Mouse (Mus musculus) c-Kit-positive CD71-positive TER-119-positive erythroid progenitor cells, embryonic 14.5 days (primary cell): ENCODE data around the gene Sar1a.

Experiments
- DNase-seq: peaks from one replicate; pipeline ENCODE4 v3.0.0-alpha.2; 2013; ENCODE audit warnings: low spot score

The Sar1a gene

DNA sequence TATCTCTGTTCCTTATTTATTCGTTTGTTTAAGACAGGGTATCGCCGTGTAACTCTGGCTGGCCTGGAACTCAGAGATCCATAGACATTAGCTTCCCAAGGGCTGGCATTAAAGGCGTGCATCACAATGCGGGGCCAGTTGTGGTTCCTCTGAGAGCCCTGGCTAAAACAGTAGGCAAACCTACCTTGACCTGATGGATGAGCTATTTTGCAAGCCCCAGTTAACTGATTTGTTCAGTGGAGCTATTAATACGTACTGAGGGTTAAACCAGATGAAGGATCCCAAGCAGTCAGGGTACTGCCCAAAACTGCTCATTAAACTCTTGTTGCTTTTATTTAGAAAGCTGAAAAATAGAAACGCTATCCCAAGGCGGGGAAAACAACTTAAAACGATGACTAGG, 554 bp upstream of the Sar1a start:
- no peak for DNase-seq

DNA sequence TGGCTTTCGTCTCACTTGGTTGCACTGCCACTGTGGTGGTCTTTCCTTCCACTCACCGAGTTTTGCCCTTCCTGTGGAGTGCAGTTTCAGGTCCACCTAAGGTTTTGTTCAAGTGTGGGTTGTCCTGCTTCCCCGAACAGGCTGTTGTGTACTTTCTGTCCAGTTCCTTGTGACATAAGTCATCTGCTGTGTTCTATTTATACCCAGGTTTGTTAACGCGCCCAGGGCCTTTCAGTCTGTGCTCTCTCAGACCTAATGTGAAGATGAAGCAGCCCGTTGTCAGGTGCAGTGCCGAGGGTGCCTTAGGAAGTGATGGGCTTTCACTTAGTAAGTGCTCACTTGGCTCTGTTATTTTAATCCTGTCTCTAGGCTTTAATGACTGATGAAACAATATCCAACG, 9.3 kb downstream of the Sar1a start:
- no peak for DNase-seq

DNA sequence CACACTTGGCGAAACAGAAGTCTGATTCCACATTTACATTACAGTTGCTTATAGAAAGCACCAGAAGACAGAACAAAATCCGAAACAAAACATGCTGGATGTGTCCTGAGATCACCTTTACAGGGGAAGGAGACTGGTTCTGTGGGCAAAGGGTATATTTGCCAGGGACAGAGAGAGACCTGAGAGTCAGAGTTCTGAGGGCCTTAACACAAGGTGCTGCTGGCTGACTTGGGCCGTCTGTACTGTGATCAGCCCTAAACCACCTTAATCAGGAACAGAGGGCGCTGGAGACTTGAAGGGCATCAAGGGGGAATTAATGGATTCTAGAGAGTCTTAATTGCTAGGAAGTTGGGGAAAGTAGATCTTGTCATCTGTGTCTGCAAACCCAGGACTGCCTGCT, 13.5 kb downstream of the Sar1a start:
- no peak for DNase-seq

DNA sequence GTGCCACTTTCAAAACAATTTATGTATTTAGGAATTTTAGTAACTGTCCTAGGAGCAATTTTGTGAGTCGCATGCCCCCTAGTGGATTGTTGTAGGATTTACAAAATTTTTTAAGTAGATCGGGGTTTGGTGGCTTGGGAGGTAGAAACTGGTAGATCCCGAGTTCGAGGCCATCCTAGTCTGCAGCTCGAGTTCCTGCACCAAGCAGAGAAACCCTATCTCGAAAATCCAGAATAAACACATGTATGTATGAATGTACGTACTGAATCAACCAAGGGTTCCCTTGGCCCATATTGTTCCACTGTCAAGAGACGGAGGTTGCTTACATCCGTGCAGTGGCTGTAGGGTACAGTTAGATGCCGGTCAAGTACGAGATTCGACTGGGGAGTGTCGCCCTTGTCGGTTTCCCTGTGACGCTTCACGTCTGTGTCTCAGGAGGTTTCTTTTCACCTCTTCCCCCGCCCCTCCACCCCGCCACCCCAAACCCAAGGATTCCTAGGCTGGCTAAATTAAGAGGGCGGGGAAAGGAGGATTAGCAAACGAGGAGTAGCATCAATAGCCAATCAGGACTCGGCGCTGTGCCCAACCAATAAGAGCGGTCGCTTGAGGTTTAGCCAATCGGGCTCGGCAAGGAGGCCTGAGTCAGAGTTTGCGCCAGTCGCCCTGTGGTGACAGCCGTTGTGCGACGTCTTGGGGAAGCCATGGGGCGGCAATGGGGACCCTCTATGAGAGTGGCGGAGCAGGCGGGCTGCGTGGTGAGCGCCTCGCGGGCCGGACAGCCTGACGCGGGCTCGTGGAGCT, 15.0 kb downstream of the Sar1a start, which contains the start of gene Tysnd1:
Tysnd1 (plus strand) TSS at position 645 of the 801 bp plus-strand sequence.
- peak; percentile 94 for DNase-seq

DNA sequence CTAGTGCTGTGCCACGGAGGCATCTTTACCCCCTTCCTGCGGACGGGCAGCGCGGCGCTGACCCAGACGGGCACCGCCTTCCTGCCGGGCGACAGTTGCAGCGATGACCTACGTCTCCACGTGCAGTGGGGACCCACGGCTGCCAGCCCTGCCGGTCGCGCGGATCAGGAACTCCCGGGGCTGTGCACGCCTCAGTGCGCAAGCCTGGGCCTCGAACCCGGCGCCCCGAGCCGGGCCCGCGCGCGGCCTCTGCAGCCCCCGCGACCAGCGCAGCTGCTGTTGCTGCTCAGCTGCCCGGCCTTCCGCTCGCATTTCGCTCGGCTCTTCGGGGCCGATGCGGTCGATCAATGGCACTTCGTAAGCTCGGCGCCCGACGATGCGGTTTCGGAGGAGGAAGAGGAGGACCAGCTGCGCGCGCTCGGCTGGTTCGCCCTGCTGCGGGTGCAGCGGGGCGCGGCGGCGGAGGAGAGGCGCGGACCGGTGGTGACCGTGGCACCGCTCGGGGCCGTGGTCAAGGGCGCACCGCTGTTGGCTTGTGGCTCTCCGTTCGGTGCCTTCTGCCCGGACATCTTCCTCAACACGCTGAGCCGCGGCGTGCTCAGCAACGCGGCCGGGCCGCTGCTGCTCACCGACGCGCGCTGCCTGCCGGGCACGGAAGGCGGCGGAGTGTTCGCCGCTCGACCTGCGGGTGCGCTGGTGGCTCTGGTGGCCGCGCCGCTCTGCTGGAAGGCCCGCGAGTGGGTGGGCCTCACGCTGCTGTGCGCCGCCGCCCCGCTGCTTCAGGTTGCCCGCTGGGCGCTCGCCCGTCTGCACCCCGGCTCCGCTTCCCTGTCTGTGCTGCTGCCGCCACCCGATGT, 15.8 kb downstream of the Sar1a start:
- no peak for DNase-seq

DNA sequence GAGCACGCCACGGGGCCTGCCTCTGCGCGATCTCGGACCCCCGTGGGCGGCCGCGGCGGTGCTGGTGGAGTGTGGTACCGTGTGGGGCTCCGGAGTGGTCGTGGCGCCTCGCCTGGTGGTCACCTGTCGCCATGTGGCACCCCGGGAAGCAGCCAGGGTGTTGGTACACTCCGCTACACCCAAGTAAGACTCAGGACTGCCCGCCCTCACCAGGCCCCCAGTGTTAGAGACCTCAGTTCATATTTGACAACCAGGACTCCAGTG, 16.4 kb downstream of the Sar1a start:
- DNase-seq, result no peak

DNA sequence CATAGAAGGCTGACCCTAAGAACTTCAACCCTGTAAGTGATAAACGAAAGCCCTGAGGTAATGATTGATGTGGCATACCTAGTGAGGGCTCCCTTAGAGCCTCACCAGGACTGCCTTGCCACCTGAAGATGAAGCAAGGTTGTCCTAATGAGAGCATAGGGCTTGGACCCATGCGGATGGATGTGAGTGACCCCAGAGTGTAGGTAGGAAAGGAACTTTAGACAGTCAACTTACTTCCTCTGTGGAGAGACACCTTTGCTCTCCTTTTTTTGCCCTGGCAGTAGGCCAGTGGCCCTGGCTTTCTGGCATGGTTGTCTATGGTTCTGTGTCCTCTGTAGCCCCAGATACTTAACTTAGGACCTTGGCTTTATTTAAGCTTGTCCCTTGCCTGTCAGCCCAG, 16.9 kb downstream of the Sar1a start:
- DNase-seq, result no peak

DNA sequence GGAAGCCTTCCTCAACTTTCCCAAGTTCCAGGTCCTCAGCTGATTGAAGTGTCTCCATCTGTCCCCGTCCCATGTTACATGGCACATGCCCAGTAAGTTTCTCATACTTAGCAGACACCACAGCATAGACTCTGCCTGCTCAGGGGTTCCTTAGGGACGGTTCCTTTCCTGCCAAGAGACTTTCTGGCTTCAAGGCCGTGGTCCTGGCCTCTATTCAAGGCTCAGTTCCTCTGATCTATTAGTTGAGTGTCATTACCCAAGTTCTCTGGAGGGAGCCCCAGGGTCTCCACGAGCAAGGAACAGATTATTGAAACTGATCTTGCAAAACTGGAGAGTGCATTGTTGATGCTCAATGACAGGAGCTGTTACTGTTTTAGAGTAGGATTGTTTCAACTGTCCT, 24.6 kb downstream of the Sar1a start:
- DNase-seq, result no peak

DNA sequence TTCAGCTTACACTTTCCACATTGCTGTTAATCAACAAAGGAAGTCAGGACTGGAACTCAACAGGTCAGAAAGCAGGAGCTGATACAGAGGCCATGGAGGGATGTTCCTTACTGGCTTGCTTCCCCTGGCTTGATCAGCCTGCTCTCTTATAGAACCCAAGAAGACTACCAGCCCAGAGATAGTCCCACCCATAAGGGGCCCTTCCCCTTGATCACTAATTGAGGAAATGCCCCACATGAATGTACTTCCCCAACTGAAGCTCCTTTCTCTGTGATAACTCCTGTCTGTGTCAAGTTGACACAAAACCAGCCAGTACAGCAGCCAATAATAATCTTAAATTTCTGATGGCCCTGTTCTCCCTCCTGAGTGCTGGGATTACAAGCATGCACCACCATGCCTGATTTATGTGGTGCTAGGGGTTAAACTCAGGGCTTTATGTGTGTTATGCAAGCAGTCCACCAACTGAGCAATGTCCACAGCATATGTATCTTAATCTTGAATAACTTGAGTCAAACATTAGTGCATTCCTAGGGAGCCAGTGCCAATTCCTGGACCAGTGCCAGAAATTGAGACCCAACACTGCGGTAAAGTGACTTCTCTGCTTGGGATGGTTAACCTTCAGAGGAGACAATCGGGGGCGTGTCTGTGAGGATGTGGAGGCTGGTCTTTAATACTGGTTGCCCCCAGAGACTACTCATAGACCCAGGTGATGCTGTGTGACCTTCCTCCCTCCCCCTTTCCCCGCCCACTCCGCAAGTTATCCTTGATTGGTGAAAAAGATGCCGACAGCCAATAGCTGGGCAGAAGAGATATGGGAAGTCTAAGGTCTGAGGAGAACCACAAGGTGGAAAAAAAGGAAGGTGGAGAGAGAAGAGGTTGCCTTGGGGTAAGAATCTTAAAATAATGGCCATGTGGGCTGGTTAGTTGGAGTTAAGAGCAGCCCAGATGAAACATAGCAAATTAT, 26.6 kb downstream of the Sar1a start:
- no peak for DNase-seq

DNA sequence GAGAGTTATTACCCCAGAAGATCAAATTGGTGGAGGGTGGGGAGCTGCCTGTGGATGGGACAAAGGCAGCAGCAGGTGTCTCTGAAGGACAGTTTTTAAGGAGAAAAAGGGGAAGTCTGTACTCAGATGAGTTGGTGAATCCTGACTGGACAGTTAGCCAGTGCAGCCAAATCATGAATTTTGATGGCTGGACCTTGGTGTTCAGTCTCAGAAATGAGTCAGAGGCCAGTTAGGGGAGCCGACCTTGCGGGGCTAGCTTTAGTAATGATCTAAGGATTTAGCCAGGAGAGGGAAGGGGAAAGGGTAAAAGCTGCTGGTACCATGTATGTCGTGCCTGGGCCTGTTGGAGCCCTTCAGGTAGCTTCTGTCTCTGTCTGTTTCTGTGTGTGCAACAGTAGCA, 33.5 kb downstream of the Sar1a start:
- DNase-seq, result no peak

DNA sequence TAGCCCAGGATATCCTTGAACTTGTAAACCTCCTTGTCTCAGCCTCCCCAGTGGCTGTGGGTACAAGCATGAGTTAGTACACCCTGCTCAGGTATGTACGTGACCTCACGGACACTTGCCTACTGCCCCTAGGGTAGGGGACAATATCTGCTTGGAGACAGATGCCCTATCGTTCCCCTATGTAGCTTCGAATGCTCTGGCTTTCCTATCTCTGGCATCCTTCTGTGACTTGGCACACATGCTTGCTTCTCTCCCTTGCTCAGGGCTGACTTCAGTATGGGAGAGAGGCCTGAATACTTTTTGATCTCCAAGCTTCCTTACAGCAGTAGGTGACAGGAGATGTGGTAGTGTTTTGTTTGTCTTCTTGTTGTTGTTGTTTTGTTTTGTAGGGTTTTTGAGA, 34.0 kb downstream of the Sar1a start:
- no peak for DNase-seq

DNA sequence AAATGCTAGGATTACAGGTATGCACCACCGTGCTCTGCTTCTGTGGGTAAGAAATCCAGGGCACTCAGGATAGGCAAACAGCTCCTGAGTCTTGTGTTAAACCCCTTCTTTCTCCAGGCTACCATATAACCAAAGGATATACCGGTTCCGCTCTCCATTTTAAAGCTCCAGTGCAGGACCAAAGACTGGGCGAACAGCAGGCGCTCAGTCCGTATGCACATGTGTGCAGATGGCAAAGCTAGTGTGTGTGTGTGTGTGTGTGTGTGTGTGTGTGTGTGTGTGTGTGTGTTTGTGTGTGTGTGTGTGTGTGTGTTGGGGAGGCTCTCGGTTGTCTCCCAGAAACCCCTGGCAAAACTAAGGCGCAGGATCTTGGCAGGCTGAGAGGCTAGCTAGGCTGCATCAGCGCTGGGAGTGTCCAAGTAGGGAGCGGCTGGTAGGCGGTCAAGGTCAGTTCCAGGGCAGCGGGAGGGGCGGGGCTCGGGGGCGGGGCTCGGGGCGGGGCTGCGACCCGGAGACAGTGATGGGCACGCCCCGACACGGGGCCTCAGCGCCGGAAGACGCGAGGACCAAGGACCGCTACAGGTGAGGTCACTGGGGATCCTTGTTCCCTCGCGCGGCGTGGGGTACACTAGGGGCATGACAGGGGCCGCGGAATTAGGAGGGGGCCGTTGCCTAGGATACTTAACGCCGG, 34.8 kb downstream of the Sar1a start, which contains the start of gene Aifm2:
Aifm2 (plus strand) TSS at position 493 of the 691 bp plus-strand sequence.
- peak; percentile 55 for DNase-seq

DNA sequence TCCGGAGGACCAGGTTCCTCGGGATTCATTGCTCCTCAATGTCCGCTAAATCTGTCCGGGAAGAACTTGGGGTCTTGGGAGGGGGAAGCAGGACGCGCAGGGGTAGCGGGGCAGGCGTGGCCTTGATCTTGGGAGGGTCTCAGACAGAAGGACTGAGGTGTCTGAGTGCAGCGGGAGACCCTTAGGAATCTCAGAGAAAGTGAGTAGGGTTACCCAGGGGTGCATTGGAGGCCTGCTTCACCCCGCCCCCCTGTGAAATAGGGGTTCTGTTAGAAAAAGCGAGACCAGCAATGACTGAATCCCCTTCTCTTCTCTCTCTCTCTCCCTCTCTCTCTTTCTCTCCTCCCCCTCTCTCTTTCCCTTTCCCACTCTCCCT, 35.4 kb downstream of the Sar1a start:
- no peak for DNase-seq

DNA sequence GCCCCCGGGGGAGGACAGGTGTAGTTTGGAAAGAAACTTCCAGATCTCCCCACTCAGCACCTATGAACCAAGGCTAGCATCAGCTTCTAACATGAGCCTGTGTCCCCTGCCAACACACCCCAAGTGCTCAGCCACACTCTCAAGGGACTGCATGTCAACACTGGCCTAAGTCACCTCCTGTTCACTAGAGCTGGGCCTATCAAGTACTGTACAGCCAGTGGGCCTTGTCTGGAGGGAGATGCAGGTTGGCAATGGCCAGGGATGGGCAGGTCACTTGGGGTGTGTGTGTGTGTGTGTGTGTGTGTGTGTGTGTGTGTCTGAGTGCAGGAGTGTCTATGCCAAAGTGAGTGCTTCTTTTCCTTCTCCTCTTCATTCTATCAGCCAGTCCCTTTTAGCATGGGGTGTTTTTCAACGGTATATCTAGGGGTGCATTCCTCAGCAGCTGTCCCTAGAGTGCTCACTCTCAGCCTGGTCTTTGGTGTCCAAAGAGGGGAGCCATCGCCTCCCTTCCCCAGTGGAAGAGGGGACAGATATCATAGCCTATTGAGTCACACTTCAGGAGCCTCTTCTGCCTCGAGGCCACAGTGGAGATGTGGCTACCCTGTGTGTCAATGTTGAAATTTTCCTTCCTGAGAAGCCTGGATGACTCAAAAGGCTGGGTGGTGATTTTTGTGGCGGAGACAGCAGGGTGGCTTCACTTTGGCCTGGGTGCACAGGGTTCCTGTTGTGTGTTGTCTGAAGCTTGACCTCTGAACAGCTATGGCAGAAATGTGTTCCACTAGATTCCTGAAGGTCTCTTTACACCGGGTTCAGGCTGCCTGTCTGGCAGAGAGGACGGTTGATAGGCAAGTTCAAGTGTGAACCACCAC, 36.1 kb downstream of the Sar1a start:
- no peak for DNase-seq

DNA sequence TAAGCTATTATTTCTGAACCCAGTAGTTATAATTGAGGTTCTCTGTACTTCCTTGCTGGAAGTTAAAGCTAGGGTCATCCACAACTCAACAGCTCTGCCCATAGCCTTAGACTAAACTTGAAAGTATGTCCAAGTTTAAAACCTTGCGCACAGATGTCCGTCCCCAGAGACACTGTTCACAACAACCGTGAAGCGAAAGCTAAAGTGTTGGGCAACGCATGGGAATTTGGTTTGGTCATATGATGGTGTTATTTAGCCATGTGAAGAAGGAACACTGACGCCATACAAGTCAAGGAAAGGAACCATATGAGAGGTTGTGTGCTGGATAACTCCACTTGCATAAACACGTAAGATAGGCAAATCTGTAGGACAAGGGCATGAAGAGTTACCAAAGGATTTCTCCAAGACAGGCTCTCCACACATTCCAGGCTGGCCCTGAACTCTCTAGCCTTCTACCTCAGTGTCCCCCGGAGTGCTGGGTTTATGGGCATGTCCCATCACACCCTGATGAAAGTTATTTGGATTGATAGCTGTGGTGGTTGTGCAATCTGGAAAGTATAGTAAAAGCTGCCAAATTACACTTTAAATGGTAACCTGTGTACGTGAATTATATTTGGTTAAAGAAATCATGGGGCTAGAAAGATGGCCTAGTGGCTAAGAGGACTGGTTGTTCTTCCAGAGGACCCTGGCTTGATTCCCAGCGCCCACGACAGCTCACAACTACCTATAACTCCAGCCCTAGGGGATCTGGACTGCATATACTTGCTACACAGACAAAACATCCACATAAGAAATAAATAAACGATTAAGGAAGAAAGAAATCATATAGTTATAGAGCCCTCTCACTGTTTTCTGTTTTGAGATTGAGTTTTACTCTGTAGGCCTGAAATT, 37.6 kb downstream of the Sar1a start:
- no peak for DNase-seq

DNA sequence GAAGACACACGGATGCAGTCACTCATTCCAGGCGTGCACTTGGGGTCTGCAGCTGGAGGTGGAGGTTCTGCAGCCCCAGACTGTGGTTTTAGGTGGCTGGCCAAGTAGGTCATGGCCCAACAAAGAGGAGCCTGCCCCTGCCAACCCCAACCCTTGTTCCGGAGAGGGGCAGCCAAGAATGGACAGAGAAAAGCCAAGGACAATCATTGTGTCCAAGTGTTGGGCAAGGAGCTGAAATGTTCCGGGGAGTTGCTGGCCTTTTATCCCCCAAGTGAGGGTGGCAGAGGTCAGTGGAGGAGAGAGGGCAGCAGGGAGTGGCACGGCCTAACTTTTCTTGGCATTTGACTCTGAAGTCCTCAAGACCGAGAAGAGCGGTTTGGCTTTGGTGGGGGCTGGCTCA, 40.2 kb downstream of the Sar1a start:
- DNase-seq, result no peak

DNA sequence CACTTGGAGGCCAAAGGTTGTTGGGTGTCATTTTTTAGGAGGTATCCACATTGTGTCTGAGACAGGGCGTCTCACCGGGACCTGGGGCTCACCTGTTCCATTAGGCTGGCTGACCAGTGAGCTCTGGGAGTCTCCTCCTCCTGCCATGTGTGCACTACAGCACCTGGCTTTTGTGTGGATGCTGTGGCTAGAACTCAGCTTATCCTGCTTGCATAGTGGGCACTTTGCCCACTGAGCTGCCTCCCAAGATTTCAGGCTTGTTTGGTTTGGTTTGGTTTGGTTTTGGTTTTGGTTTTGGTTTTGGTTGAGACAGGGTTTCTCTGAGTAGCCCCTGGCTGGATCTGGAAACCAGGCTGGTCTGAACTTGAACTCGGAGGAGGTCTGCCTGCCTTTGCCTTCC, 42.1 kb downstream of the Sar1a start:
- DNase-seq, result no peak

DNA sequence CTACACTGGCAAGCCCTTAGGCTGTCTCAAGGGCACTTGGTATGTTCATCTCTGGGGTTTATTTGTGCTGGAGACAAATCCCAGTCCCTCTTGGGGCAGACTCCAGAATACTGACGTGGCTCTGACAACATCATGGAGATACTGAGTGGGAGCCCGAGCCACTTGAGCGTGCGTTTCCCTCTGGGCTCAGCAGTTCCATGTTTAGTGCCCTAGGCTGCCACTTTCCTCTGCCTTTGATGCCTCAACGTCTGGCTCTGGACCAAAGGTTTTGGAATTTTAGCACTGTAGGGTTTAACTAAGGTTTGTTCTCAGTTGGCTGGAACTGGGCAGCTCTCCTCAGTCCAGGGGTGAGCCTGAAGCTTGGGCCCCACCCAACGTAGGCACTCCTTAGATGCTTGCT, 43.2 kb downstream of the Sar1a start:
- no peak for DNase-seq

DNA sequence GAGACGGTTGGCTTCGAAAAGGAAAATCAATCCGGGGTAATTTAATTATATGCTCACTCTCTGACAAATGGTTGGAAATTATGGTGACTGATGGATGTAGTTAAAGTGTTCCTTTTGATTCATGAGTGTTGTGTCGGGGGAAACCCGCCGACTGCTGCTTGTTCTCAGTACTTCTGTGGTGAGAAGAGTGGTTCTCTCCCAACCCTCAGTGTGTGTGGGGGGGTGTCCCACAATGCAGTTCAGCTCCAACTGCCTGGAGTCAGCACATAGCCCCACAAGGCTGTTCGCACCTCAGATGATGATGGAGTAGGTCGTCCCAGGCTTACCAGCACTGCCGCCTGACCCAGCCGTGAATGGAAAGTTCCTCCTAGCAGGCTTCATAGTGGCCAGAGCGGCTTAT, 49.1 kb downstream of the Sar1a start:
- no peak for DNase-seq

DNA sequence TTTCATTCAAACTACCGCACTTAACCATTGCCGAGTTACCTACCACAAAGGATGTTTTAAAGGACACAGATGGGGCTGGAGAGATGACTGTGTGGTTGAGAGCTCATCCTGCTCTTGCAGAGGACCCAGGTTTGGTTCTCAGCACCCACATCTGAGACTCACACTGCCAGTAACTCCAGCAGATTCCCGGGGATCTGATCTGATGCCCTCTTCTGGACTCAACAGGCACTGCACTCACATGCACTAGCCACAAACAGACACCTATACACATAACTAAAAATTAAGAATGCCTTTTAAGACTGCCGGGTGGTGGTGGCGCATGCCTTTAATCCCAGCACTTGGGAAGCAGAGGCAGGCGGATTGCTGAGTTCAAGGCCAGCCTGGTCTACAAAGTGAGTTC, 50.1 kb downstream of the Sar1a start:
- DNase-seq, result no peak
